Mouse (Mus musculus) thymus, adult 2 months (tissue): Measurements from ENCODE around the gene Adamtsl2.

Source experiments
- CTCF ChIP-seq: fragments of 200-500 bp; IDR thresholded peaks from 2 replicates; pipeline ENCODE4 v1.5.1; 2012; ENCODE audit warnings: mild to moderate bottlenecking, control low read depth, low read length, moderate library complexity, borderline replicate concordance; ENCODE audit not compliant: control insufficient read depth, poor library complexity, insufficient read depth; ENCODE audit errors: extremely low read depth
- POLR2A ChIP-seq: fragments of 200-500 bp; IDR thresholded peaks from 2 replicates; pipeline ENCODE4 v1.6.1; 2012; ENCODE audit warnings: mild to moderate bottlenecking, low read length, control low read depth, moderate library complexity; ENCODE audit not compliant: control insufficient read depth, poor library complexity, insufficient read depth; ENCODE audit errors: extremely low read depth

DNA sequence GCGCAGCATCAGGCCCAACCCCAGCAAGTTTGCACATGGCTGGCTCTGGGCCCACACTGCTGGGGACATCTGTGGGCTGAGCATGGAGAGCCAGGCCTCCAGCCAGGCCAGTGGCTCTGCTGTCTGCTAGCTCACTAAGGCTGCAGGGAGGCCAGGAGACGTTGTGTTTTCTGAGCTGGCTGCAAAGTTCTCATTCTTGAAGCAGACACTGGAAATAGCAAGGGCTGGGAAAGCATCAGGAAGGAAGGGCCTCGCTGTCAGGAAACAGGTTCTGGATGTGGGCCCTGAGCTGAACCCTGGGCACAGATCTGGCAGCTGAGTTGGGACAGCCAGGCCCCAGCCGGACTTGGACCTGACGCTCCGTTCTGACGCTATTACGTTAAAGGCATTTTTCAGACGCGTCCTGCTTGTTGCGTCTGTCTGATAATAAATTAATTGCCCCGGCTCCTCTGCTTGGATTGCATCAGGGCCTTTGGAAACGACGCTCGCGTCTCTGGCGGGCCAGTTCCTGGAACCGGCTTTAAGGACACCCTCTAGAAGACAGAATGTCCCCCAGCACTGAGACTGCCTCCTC is 9.0 kb downstream of the Adamtsl2 start:
- TF ChIP-seq POLR2A, result no peak
- TF ChIP-seq CTCF, result no peak
